Mouse (Mus musculus) MEL (cell line): ENCODE data around the gene Abcc8. TPM values are rescaled to one million over a fixed set of nuclear protein-coding genes. Genes with fewer than 3 reads are reported as not detected.

Experiments used
- DNase-seq: peaks from one replicate; pipeline ENCODE4 v3.0.0; 2011; ENCODE audit warnings: low read depth, low spot score
- H3K27ac ChIP-seq: 2 replicates; pipeline ENCODE4 v1.5.1; 2012; ENCODE audit warnings: low read depth, mild to moderate bottlenecking, control low read depth, low read length, moderate library complexity; ENCODE audit not compliant: control insufficient read depth
- H3K27me3 ChIP-seq, 2 experiments: fragments of 150-350 bp in 1 of 2; sonication (generic) in 1 of 2; 2 replicates each; pipeline ENCODE4 v1.6.1; 2012; ENCODE audit warnings: low read length in 2 of 2, mild to moderate bottlenecking in 2 of 2, improper control_type of control experiment in 1 of 2, moderate library complexity in 1 of 2; ENCODE audit not compliant: insufficient read depth in 2 of 2, control insufficient read depth in 1 of 2
- H3K36me3 ChIP-seq, 2 experiments: 2 replicates each; pipeline ENCODE4 v1.6.1; 2012 to 2014; ENCODE audit warnings: low read length in 2 of 2, improper control_type of control experiment in 1 of 2, inconsistent platforms in 1 of 2, mild to moderate bottlenecking in 1 of 2; ENCODE audit not compliant: insufficient read depth in 2 of 2, control insufficient read depth in 1 of 2
- H3K4me1 ChIP-seq, 2 experiments: fragments of 150-350 bp in 1 of 2; sonication (generic) in 1 of 2; 2 replicates each; pipeline ENCODE4 v1.6.1; 2012; ENCODE audit warnings: low read length in 2 of 2, improper control_type of control experiment in 1 of 2, mild to moderate bottlenecking in 1 of 2; ENCODE audit not compliant: insufficient read depth in 2 of 2, control insufficient read depth in 1 of 2
- H3K4me3 ChIP-seq, 2 experiments: fragments of 150-350 bp in 1 of 2; sonication (generic) in 1 of 2; 2 replicates each; pipeline ENCODE4 v1.5.1; 2012; ENCODE audit warnings: low read depth in 2 of 2, low read length in 2 of 2, mild to moderate bottlenecking in 2 of 2, moderate library complexity in 2 of 2, control low read depth in 1 of 2, improper control_type of control experiment in 1 of 2; ENCODE audit not compliant: control insufficient read depth in 1 of 2, insufficient read depth in 1 of 2
- H3K79me2 ChIP-seq: 2 replicates; pipeline ENCODE4 v1.6.1; 2012; ENCODE audit warnings: mild to moderate bottlenecking, low read length, moderate library complexity; ENCODE audit not compliant: control insufficient read depth, poor library complexity, insufficient read depth
- H3K9ac ChIP-seq: 2 replicates; pipeline ENCODE4 v1.6.1; 2012; ENCODE audit warnings: low read depth, mild to moderate bottlenecking, control low read depth, low read length, moderate library complexity; ENCODE audit not compliant: control insufficient read depth, poor library complexity, severe bottlenecking
- H3K9me3 ChIP-seq: fragments of 150-350 bp; sonication (generic); replicated peaks from 2 replicates; pipeline ENCODE4 v1.6.1; 2012; ENCODE audit warnings: mild to moderate bottlenecking, low read length, improper control_type of control experiment, moderate library complexity; ENCODE audit not compliant: insufficient read depth
- CHD1 ChIP-seq: IDR thresholded peaks from 2 replicates; pipeline ENCODE4 v1.6.1; 2012; ENCODE audit warnings: low read depth, mild to moderate bottlenecking, inconsistent platforms, low read length, improper control_type of control experiment
- ELF1 ChIP-seq: IDR thresholded peaks from 2 replicates; pipeline ENCODE4 v1.6.1; 2014; ENCODE audit warnings: low read depth, mild to moderate bottlenecking, inconsistent platforms, low read length, improper control_type of control experiment, moderate library complexity
- EP300 ChIP-seq, 2 experiments: IDR thresholded peaks; 2 replicates each; pipeline ENCODE4 v1.6.1; 2011; ENCODE audit warnings: improper control_type of control experiment in 2 of 2, low read length in 2 of 2, low read depth in 1 of 2, mild to moderate bottlenecking in 1 of 2
- GABPA ChIP-seq: IDR thresholded peaks from 2 replicates; pipeline ENCODE4 v1.6.1; 2012; ENCODE audit warnings: low read depth, mild to moderate bottlenecking, inconsistent platforms, low read length, improper control_type of control experiment, moderate library complexity
- HCFC1 ChIP-seq: IDR thresholded peaks from 2 replicates; pipeline ENCODE4 v1.6.1; 2012; ENCODE audit warnings: low read depth, mild to moderate bottlenecking, inconsistent platforms, low read length, improper control_type of control experiment, moderate library complexity
- MAFK ChIP-seq: IDR thresholded peaks from 2 replicates; pipeline ENCODE4 v1.6.1; 2011; ENCODE audit warnings: low read depth, mild to moderate bottlenecking, low read length, improper control_type of control experiment, borderline replicate concordance
- MXI1 ChIP-seq: IDR thresholded peaks from 2 replicates; pipeline ENCODE4 v1.6.1; 2011; ENCODE audit warnings: mild to moderate bottlenecking, low read depth, low read length, improper control_type of control experiment
- MYB ChIP-seq: IDR thresholded peaks from 2 replicates; pipeline ENCODE4 v1.6.1; 2011; ENCODE audit warnings: mild to moderate bottlenecking, low read depth, low read length, improper control_type of control experiment
- NELFE ChIP-seq: IDR thresholded peaks from 2 replicates; pipeline ENCODE4 v1.6.1; 2011; ENCODE audit warnings: low read depth, low read length, improper control_type of control experiment
- NRF1 ChIP-seq: IDR thresholded peaks from 2 replicates; pipeline ENCODE4 v1.6.1; 2014; ENCODE audit warnings: low read depth, mild to moderate bottlenecking, inconsistent platforms, low read length, improper control_type of control experiment, moderate library complexity; ENCODE audit not compliant: poor library complexity, insufficient read depth, severe bottlenecking
- POLR2AphosphoS2 ChIP-seq: IDR thresholded peaks from 2 replicates; pipeline ENCODE4 v1.6.1; 2011; ENCODE audit warnings: low read length, improper control_type of control experiment
- RAD21 ChIP-seq: IDR thresholded peaks from 2 replicates; pipeline ENCODE4 v1.6.1; 2011; ENCODE audit warnings: mild to moderate bottlenecking, low read depth, low read length, improper control_type of control experiment
- TCF12 ChIP-seq: IDR thresholded peaks from 2 replicates; pipeline ENCODE4 v1.6.1; 2014; ENCODE audit warnings: low read depth, mild to moderate bottlenecking, inconsistent platforms, low read length, improper control_type of control experiment, moderate library complexity
- ZMIZ1 ChIP-seq: IDR thresholded peaks from 2 replicates; pipeline ENCODE4 v1.6.1; 2012; ENCODE audit warnings: low read depth, mild to moderate bottlenecking, inconsistent platforms, low read length, improper control_type of control experiment, moderate library complexity
- polyA plus RNA-seq, 2 experiments: library from polyadenylated mRNA; stranded (reverse) in 1 of 2; unstranded in 1 of 2; fragments of >175 nt in 1 of 2; fragments of >200 nt in 1 of 2; gene quantifications; 2 replicates each; pipeline versions ENCODE4 v1.2.1 to v1.2.4; 2012; ENCODE audit warnings: low replicate concordance in 2 of 2, low read depth in 1 of 2; ENCODE audit not compliant: insufficient read length in 2 of 2, insufficient read depth in 1 of 2, missing spikeins in 1 of 2
- total RNA-seq: library from RNA; depleted of rRNA; stranded (reverse); fragments of 300-350 nt; gene quantifications from 2 replicates; pipeline ENCODE4 v1.2.3, GENCODE M21; 2012

Gene Abcc8
- total and polyA plus RNA-seq, 3 experiments = not detected

GRCm38 (mm10) chr7:46154498-46155488 is 25.0 kb downstream of the Abcc8 start:
- no peaks in the 10 kb centered on the region for H3K27me3 ChIP-seq
- H3K9ac ChIP-seq = no peak overlapping the region
- H3K4me3 ChIP-seq = no peak overlapping the region
- no peak overlapping the region for H3K27ac ChIP-seq
- TF ChIP-seq EP300 (IDR thresholded peaks at IDR 0.05; ENCODE audit: low read depth in 1 of 2, low read length in 2 of 2) (no peak), GABPA (no peak), NELFE (no peak), MYB (no peak), NRF1 (no peak), MAFK (no peak), RAD21 (no peak), POLR2AphosphoS2 (no peak), MXI1 (no peak), CHD1 (no peak), ZMIZ1 (no peak), ELF1 (no peak)
- H3K9me3 ChIP-seq = no peaks in the 10 kb centered on the region
- H3K36me3 ChIP-seq = no peaks in the 10 kb centered on the region
- no peak for DNase-seq
- no peaks in the 10 kb centered on the region for H3K4me1 ChIP-seq
- no peaks in the 10 kb centered on the region for H3K79me2 ChIP-seq

- Histone ChIP-seq H3K27ac (no peak overlapping the region), H3K36me3 (no peaks in the 10 kb centered on the region), H3K79me2 (no peaks in the 10 kb centered on the region), H3K9me3 (no peaks in the 10 kb centered on the region), H3K4me3 (no peak overlapping the region), H3K9ac (no peak overlapping the region), H3K27me3 (no peaks in the 10 kb centered on the region), H3K4me1 (no peaks in the 10 kb centered on the region)
- DNase-seq = no peak
- no peak for TF ChIP-seq GABPA
- no peak for TF ChIP-seq HCFC1
- no peak for TF ChIP-seq RAD21
- no peak for TF ChIP-seq TCF12
These were observed 26.9 kb downstream of the Abcc8 start for GRCm38 (mm10) chr7:46152819-46153351.
